Mouse (Mus musculus): Measurements from ENCODE around the gene Bcl11a. TPM values are rescaled to one million over a fixed set of nuclear protein-coding genes. Genes with fewer than 3 reads are reported as not detected.

Gene Bcl11a
- polyA plus RNA-seq, 1 experiment = 0.72 TPM

- no peak overlapping the region for H3K4me3 ChIP-seq (ENCODE audit: insufficient read depth, low read depth, low read length)
- TF ChIP-seq CTCF (conservative IDR thresholded peaks at IDR 0.05; ENCODE audit: insufficient read depth, insufficient read length, low read depth, low read length) (no peak), POLR2A (IDR thresholded peaks at IDR 0.05; ENCODE audit: low read depth, low read length) (no peak)
- H3K27me3 ChIP-seq (replicated peaks; ENCODE audit: control insufficient read depth, insufficient read depth, low read length) = no peaks in the 10 kb centered on the region; the same call in 1 of the 2 replicates
- H3K36me3 ChIP-seq (ENCODE audit: control insufficient read depth, insufficient read depth, low read length) = no peaks in the 10 kb centered on the region
- 82% methylated on average over 4 of the region's 4 CpGs for WGBS
- no peaks in the 10 kb centered on the region for H3K4me1 ChIP-seq (ENCODE audit: control insufficient read depth, insufficient read depth, low read length)
- H3K27ac ChIP-seq (ENCODE audit: insufficient read depth, low read depth, low read length) = no peak overlapping the region
- no peak for DNase-seq
These were observed 22.7 kb downstream of the Bcl11a start for GRCm38 (mm10) chr11:24100449-24101070.

- WGBS = 90% methylated on average over 3 of the region's 3 CpGs
- TF ChIP-seq CTCF (conservative IDR thresholded peaks at IDR 0.05; ENCODE audit: insufficient read depth, insufficient read length, low read depth, low read length) (no peak), POLR2A (IDR thresholded peaks at IDR 0.05; ENCODE audit: low read depth, low read length) (no peak)
- Histone ChIP-seq H3K36me3 (ENCODE audit: control insufficient read depth, insufficient read depth, low read length) (no peaks in the 10 kb centered on the region), H3K27me3 (replicated peaks; ENCODE audit: control insufficient read depth, insufficient read depth, low read length) (no peaks in the 10 kb centered on the region), H3K27ac (ENCODE audit: insufficient read depth, low read depth, low read length) (no peak overlapping the region), H3K4me3 (ENCODE audit: insufficient read depth, low read depth, low read length) (no peak overlapping the region), H3K4me1 (ENCODE audit: control insufficient read depth, insufficient read depth, low read length) (no peaks in the 10 kb centered on the region)
- no peak for DNase-seq
These were observed 23.8 kb downstream of the Bcl11a start for GRCm38 (mm10) chr11:24101625-24102024.

- H3K27ac ChIP-seq (ENCODE audit: insufficient read depth, low read depth, low read length) = no peak overlapping the region
- H3K27me3 ChIP-seq (replicated peaks; ENCODE audit: control insufficient read depth, insufficient read depth, low read length) = no peaks in the 10 kb centered on the region
- no peaks in the 10 kb centered on the region for H3K36me3 ChIP-seq (ENCODE audit: control insufficient read depth, insufficient read depth, low read length)
- TF ChIP-seq CTCF (conservative IDR thresholded peaks at IDR 0.05; ENCODE audit: insufficient read depth, insufficient read length, low read depth, low read length) (no peak), POLR2A (IDR thresholded peaks at IDR 0.05; ENCODE audit: low read depth, low read length) (no peak)
- WGBS = 80% methylated on average over 2 of the region's 2 CpGs
- no peaks in the 10 kb centered on the region for H3K4me1 ChIP-seq (ENCODE audit: control insufficient read depth, insufficient read depth, low read length)
- DNase-seq = no peak
- no peak overlapping the region for H3K4me3 ChIP-seq (ENCODE audit: insufficient read depth, low read depth, low read length)
These were observed 24.5 kb downstream of the Bcl11a start for GRCm38 (mm10) chr11:24102372-24102771.

GRCm38 (mm10) chr11:24103128-24103742 is 25.4 kb downstream of the Bcl11a start:
- Histone ChIP-seq H3K27ac (ENCODE audit: insufficient read depth, low read depth, low read length) (no peak overlapping the region), H3K27me3 (replicated peaks; ENCODE audit: control insufficient read depth, insufficient read depth, low read length) (no peaks in the 10 kb centered on the region), H3K4me3 (ENCODE audit: insufficient read depth, low read depth, low read length) (no peak overlapping the region), H3K36me3 (ENCODE audit: control insufficient read depth, insufficient read depth, low read length) (no peaks in the 10 kb centered on the region), H3K4me1 (ENCODE audit: control insufficient read depth, insufficient read depth, low read length) (no peaks in the 10 kb centered on the region)
- TF ChIP-seq CTCF (conservative IDR thresholded peaks at IDR 0.05; ENCODE audit: insufficient read depth, insufficient read length, low read depth, low read length) (no peak), POLR2A (IDR thresholded peaks at IDR 0.05; ENCODE audit: low read depth, low read length) (no peak)
- no peak for DNase-seq
- WGBS = 83% methylated on average over 6 of the region's 6 CpGs

GRCm38 (mm10) chr11:24107414-24107813 is 29.6 kb downstream of the Bcl11a start:
- Histone ChIP-seq H3K27ac (ENCODE audit: insufficient read depth, low read depth, low read length) (no peak overlapping the region), H3K27me3 (replicated peaks; ENCODE audit: control insufficient read depth, insufficient read depth, low read length) (no peaks in the 10 kb centered on the region), H3K4me1 (ENCODE audit: control insufficient read depth, insufficient read depth, low read length) (no peaks in the 10 kb centered on the region), H3K4me3 (ENCODE audit: insufficient read depth, low read depth, low read length) (no peak overlapping the region), H3K36me3 (ENCODE audit: control insufficient read depth, insufficient read depth, low read length) (no peaks in the 10 kb centered on the region)
- DNase-seq = no peak
- WGBS = 91% methylated on average over 5 of the region's 5 CpGs
- TF ChIP-seq CTCF (conservative IDR thresholded peaks at IDR 0.05; ENCODE audit: insufficient read depth, insufficient read length, low read depth, low read length) (no peak), POLR2A (IDR thresholded peaks at IDR 0.05; ENCODE audit: low read depth, low read length) (no peak)

- Histone ChIP-seq H3K4me3 (ENCODE audit: insufficient read depth, low read depth, low read length) (no peak overlapping the region), H3K27ac (ENCODE audit: insufficient read depth, low read depth, low read length) (no peak overlapping the region), H3K36me3 (ENCODE audit: control insufficient read depth, insufficient read depth, low read length) (no peaks in the 10 kb centered on the region), H3K4me1 (ENCODE audit: control insufficient read depth, insufficient read depth, low read length) (no peaks in the 10 kb centered on the region), H3K27me3 (replicated peaks; ENCODE audit: control insufficient read depth, insufficient read depth, low read length) (no peaks in the 10 kb centered on the region)
- WGBS = 60% methylated on average over 3 of the region's 3 CpGs
- TF ChIP-seq CTCF (conservative IDR thresholded peaks at IDR 0.05; ENCODE audit: insufficient read depth, insufficient read length, low read depth, low read length) (no peak), POLR2A (IDR thresholded peaks at IDR 0.05; ENCODE audit: low read depth, low read length) (no peak)
- DNase-seq = no peak
These were observed 31.1 kb downstream of the Bcl11a start for GRCm38 (mm10) chr11:24108974-24109373.

- 98% methylated on average over 3 of the region's 3 CpGs for WGBS
- no peak for DNase-seq
- H3K27me3 ChIP-seq (replicated peaks; ENCODE audit: control insufficient read depth, insufficient read depth, low read length) = no peaks in the 10 kb centered on the region
These were observed 31.5 kb downstream of the Bcl11a start for GRCm38 (mm10) chr11:24109388-24109787.

More at GRCm38 (mm10) chr11:24109388-24109787, 31.5 kb downstream of the Bcl11a start:
- Histone ChIP-seq H3K27ac (ENCODE audit: insufficient read depth, low read depth, low read length) (no peak overlapping the region), H3K4me3 (ENCODE audit: insufficient read depth, low read depth, low read length) (no peak overlapping the region), H3K4me1 (ENCODE audit: control insufficient read depth, insufficient read depth, low read length) (no peaks in the 10 kb centered on the region), H3K36me3 (ENCODE audit: control insufficient read depth, insufficient read depth, low read length) (no peaks in the 10 kb centered on the region)
- TF ChIP-seq CTCF (conservative IDR thresholded peaks at IDR 0.05; ENCODE audit: insufficient read depth, insufficient read length, low read depth, low read length) (no peak), POLR2A (IDR thresholded peaks at IDR 0.05; ENCODE audit: low read depth, low read length) (no peak)

Data from kidney, adult 2 months (tissue).